Mouse (Mus musculus): ENCODE data around the gene Tfap2e.

Tfap2e gene

DNA sequence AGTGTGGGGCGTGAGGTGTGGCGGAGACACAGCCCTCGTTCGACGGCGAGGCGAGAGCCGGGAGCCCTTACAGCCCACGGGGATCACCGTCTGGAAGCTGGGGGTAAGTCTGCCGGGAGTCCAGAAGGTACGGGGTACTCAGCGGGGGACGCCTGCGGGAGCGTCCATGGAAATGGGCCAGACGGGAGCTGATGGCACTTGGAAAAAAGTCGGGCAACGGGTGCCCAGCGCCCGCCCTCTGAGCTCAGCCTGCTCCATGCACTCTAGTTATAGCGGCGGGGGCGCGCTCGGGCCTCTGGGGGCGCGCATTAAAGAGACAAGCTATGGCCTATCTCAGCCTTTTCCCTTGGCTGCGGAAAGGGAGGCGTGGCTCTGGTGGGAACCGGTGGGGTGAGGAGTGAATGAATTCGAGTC lies at the start of gene Tfap2e:
Tfap2e (minus strand) TSS at position 240 of the 414 bp plus-strand sequence.
- no peak for DNase-seq (ENCODE audit: low read depth, low spot score)

DNA sequence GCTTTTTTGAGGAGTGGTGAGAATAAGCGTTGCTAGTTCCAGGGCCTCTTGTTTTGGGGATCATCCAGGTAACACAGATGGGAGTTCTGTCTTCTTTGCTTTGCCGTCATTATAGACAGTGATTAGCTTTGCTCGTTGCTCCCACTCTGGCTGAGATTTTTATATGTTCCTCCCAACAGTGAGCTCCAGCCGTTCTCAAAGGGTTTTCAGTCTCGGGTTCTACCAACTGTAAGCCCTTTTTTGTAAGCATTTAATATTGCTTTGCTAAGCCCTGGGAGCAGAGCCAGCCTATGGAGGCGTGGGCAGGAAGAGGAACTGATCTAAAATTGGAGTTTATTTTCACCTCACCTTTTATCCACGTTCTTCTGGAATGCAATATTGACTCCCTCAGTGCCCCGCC lies 47.0 kb upstream of the Tfap2e start:
- DNase-seq (ENCODE audit: low read depth, low spot score), result no peak

DNA sequence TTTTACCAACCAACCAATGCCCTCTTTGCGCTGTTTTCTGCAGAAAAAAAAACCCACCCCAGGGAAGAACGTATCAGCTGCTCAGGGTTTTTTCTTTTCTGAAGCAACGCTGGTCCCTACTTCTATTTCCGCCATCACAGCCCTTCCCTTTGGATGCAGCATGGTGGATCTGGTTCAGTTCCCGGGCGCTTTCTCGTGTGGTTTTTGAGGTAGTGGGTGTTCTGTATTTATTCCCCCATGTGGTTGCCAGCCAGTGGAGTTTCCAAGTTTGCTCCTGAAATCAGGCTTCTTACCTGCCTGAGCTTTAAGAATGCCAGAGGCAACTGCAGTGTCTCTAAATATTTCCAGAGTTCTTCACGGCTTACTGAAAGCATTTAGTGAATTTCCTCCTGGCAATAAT lies 46.5 kb upstream of the Tfap2e start:
- no peak for DNase-seq (ENCODE audit: low read depth, low spot score)

DNA sequence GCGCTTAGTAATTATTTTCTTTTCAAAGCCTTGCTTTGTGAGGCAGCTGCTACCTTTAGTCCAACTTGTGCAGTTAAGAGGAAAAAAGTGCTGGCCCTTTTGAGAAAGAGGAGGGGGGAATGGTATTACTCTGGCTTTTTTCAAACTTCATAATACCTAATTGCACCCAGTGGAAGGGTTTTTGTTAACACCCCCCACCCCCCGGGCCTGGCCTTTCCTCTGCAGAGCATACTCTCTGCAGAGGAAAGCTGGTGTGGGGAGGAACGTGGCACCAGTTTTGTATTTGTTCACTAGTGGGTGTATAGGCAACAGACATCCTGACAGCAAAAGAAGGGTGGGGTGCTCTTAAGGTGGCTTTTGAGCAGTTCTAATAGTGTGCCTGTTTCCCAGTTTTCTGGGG lies 45.8 kb upstream of the Tfap2e start:
- DNase-seq (ENCODE audit: low read depth, low spot score), result no peak

DNA sequence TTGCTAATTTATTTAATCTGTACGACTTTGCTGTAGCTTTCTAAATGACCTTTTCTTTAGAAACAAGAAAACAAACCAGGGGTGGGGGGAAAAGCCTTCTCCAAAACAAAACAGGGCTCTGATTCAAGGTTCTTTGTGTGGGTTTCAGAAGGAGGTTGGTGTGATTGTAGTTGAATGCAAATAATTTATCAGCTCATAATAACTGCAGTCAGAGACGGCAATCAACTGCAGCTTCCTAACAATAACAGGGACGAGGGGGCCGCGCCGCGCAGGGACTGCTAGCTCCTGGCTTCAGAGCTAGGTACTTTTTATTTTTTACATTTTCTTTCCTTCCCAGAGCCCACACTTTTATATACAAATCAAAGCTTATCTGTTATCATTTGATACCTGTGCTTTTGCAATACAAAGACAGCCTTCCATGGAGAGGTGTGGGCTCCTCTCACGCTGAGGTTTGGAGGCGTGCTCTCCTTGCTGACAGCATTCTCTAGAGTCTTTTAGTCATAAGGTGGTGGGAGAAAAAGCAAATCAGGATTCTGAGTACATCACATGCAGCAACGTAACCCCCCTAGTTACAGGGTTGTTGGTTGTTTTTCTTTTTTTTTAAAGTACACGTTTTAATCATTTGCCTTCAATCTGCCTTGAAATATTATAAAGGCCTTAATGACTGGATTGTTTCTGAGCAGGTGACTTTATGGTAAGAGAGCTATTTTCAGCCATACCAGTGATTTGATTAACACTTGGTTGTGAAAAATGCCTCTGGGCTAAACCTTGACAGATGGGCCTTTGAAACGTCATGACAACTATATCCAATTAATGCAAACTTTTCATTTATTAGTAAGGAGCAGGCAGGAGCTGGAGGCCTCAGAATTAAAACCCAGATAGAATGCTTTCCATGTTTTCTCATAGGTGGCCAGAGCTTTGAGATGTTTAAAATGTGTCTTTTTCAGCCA lies 44.1 kb upstream of the Tfap2e start:
- DNase-seq (ENCODE audit: low read depth, low spot score), result no peak

DNA sequence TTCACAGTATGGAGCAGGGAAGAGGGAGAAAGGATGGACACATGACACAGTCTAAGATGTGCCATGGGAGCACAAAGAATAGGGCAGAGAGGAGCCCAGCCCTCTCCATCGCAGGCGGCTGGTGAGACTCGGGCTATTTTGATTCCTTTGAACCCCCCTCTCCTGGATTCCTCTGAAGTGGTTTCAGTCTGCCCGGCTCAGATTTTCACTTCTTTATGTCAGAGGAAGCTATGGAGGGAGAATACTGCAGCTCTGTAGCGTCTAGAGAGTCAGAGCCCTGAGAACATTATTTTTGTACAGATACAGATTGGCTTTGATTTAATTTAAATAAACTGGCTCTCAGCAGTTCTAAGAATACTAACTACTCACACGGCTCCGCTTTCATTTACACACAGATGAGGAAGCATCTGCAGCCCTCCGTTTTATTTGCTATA lies 43.1 kb upstream of the Tfap2e start:
- no peak for DNase-seq (ENCODE audit: low read depth, low spot score)

DNA sequence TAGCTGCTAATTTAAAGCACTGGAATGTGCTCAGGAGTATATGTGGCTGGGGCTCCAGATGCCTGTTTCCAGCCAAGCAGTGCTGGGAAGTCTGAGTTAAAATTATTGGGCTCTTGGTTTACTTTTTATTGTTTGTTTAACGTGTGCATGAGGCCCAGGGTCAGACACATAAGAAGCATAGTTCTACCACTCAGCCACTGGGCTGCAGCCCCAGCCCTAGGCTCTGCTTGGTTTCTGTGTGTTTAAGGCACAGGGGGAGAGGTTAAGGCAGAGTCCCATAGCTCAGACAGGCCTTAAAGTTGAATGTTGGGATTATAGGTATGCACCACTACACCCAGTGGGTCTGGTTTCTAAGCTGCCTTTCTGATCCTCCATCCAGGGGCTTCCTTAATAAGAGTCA lies 39.1 kb upstream of the Tfap2e start:
- no peak for DNase-seq (ENCODE audit: low read depth, low spot score)

DNA sequence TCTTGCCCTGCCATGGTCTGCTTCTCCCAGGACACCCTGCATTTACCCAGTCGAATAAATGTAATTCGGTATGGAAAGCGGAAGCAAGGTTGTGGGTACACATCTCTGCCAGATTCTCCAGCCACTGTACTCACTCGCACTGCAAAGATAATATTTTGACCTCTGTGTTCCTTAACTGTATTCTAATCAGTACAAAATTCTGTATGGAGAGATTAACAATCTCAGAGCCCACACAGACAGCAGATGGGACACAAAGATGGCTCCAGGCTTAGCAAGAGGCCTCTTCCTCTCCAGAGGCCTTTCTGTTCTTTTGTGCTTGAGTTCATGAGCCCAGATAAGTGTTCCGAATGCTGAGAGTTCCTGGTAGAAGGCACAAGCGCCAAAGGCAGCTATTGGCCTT lies 37.8 kb upstream of the Tfap2e start:
- DNase-seq (ENCODE audit: low read depth, low spot score), result no peak

DNA sequence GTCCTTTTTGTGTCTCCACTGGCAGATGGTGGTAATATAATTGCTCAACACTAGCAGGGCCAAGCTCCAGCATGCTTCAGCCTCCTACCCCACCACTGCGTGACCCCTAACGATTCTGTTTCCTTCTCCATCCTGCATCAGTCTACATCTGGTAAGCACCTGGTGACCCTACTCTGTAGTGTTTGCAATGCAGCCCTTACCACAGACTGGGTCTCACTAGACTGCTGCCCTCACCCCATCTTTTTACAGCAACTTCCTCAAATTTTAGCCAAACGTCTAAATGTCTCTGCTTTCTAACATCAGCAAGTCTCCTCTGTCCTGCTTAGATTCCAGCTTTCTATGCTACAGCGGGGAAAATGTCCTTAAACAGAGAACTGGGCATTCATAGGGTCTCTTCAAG lies 34.8 kb upstream of the Tfap2e start:
- no peak for DNase-seq (ENCODE audit: low read depth, low spot score)

DNA sequence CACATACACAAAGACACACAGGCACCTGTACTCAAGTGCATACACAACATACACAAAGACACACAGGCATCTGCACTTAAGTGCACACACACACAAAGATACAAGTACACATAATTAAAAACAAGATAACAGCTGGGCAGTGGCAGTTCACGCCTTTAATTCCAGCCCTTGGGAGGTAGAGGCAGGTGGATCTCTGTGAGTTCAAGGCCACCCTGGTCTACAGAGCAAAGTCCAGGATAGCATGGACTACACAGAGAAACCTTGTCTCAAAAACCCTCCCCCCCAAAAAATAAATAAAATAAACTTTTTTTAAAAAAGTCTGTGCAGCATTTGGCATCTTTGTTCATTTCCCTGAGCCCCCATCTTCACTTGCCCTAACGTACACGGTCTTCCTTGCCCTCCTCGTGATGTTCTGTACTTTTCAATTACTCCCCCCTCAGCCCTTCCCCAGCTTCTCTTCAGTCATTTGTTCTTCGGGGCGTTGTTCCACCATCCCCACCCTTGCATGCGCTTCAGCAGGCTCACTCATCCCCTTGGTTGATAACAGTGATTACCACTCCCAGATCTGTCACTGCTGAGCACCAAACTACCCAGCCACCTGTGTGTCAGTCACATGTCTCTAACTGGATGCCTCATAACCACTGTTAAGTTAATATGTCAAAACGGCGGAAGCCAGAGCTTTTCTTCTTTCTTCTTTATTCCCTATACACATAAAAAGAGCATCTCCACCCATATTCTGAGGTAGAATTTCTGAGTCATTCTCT lies 33.9 kb upstream of the Tfap2e start:
- no peak for DNase-seq (ENCODE audit: low read depth, low spot score)

DNA sequence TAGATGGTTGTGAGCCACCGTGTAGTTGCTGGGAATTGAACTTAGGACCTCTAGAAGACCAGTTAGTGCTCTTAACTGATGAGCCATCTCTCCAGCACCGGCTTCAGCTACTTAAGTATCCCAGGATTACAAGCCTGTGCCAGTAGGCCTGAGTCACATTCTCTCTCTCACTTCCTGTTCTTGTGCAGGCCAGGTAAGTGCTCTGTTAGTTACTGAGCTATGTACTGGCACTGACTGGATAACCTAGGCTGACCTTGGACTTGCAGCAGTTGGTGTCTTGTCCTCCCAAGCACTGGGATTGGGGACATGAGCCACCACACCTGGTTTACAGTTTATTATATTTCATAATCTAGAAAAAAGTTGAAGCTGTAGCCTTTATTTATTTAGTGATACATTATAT lies 27.4 kb upstream of the Tfap2e start:
- no peak for DNase-seq (ENCODE audit: low read depth, low spot score)

DNA sequence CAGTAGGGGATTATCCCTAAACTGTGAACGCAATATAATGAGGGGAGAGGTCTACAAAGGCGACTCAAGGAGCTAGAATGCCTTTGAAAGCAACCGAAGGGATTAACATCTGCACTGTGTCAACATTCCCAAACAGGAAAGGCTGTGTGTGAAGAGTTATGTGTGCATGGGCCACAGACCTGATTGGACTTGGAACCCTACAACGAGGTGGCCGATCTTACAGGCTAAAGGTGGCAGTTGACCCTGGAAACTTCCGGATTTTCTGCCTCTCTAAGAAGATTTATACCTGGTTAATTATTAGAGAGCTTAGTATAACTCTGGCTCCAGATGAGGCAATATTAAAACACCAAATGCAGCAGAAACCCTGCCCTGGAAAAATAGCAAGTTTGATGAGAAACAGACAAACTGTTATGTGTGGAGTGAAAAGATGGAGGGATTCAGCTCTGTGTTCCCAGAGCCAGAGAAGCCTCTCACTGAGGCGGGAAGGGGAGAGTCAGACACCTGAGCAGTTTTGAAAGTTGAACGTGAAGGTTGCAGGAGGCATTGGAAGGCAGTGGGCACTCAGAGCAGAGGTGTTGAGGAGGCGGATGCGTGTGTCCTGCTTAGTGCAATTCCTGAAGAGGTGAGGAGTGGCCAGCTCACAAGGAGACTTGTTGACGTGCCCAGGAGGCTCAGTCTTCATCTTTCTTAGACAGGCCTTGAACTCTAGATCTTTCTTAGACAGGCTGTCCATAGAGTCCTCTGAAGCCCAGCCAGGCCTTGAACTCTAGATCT lies 26.7 kb upstream of the Tfap2e start:
- no peak for DNase-seq (ENCODE audit: low read depth, low spot score)

DNA sequence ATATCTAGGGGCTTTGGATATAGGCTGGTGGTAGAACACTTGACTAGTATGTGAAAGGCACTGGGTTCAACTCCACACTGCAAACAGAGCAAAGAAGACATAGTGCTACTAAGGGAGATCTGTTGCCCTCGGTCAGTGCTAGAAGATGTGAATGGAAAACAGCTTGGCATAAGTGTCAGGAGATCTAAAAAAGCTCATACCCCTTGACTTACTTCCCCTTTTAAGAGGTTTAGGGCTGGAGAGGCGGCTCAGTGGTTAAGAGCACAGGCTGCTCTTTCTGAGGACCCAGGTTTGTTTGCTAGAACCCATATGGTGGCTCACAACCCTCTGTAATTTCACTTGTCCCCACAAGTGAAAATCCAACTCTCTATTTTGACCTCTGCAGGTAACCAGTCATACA lies 23.4 kb upstream of the Tfap2e start:
- DNase-seq (ENCODE audit: low read depth, low spot score), result no peak

DNA sequence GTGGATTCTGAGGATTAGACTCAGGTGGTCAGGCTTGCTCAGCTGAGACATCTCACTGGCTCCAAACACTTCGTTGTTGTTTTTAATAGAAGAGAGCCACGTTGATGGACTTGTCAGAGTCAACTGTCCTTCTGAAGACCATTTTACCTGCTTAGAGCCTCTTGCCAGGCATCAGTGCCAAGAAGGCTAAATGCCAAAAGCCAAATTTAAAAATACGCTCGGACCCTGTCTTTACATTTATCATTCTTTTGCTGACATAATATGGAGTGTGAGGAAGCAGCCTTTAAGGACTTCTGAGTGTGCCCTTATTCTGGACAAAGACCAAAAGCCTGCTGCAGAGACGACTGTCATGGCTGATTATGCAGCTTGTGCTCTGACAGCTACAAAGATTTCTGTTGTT lies 22.3 kb upstream of the Tfap2e start:
- DNase-seq (ENCODE audit: low read depth, low spot score), result no peak

DNA sequence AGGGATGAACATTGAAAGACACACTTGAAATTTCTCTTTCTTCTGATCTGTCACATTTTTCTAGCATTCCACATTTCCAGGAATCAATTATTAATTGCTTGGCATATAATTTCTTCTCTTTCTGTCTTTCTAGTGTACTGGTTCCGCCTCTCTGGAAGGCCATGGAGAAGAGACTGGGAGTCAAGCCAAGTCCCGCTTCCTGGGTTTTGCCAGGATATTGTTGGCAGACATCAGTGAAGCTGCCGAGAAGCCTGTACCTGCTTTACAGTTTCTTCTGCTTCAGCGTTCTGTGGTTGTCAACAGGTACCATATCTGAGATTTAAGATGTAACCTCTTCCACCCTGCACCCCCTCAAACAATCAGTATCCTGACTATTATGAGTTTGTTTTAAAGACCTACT lies 20.7 kb upstream of the Tfap2e start:
- DNase-seq (ENCODE audit: low read depth, low spot score), result no peak

DNA sequence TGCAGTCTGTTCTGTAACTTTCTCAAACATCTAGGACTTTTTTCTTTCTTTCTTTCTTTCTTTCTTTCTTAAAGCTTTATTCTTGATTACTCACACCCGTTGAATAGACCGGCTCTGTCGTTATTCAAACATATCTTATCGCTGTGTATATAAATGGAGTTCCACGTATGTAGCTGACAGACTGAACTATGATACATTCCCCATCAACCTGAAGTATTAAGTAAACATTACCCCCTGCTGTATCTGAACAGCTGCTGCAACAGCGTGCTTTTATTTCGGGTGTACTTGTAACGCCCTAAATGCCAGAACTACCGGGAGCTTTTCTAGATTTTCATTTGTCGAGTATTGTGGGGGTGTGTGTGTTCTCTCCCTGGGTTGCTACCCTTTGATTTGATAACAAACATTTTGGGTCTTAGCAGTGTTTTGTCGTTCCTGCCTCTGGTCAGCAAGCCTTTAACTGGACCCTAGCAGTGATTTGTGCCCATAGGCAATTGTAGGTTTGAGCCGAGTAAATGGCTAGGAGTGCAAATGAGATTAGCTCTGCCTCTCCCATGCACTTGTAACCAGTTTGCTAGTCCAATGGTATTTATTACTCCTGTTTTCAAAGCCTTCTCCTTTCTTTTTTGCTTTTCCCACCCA lies 18.8 kb upstream of the Tfap2e start:
- no peak for DNase-seq (ENCODE audit: low read depth, low spot score)

DNA sequence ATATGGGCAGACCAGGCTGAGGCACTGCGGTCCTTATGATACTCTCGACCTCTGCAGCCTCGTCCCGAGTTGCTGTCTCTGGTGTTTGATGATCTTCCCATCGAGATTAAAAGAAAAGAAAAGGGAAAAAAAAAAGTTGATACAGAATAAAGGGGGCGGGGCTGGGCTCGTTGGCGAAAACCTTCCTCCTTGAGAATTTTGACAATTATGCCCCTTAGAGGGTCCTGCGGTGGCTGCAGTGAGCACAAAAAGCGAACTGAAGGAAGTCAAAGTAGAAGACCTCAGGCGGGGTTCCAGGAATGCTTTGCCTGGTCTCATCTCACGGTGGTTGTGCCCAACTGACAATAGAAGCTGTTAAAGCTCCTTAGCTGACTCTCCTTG lies 18.2 kb upstream of the Tfap2e start:
- no peak for DNase-seq (ENCODE audit: low read depth, low spot score)

DNA sequence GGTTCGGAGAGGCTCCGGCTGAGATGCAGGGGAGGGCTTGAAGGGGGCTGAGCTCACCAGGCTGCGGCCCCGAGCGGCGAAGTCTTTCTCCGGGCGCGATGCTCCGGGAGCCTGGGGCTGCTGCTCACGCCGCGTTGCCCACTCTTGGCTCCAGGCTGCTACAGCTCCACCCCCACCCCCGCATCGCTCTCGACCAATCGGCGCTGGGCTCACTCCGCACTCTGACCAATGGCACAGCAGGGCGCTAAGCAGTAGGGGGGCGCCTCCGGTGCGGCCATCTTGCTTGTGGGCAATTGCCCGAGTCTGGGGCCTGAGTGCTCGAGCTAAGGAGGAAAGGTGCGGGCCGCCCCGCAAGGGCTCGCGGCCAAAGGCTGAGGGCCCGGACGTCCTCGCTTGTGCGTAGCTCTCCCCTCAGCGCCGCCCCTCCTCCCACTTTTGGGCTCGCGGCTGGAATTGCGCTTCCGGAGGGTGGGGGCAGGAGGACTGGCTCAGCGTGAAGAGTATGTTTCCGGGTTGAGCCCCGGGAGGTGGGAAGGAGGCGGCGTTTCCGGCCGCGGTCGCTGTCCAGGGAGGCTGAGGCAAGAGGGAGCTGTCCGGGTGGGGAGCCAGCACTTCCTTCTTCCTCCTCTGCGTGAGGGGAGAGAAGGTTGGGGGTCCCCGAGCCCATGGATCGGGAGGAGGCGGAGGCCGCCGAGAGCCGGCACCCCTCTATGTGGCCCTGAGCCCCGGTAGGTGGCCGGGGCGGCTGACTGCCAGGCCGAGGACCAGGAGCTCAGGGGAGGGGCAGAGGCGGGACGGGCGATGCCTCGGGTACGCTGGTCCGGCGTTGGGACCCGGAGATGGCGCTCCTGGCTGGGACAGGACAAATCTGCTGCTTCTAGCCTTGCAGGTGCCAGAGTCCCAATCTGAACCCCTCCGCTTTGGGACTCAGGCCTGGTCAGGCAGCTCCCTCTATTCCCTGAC lies 17.5 kb upstream of the Tfap2e start, which contains the start of the genes Ncdn and AU040320:
Ncdn (minus strand) TSS at position 171 of the 963 bp plus-strand sequence.
AU040320 (plus strand) TSS at position 277 of the 963 bp plus-strand sequence.
- DNase-seq (ENCODE audit: low read depth, low spot score), result peak; percentile 97

DNA sequence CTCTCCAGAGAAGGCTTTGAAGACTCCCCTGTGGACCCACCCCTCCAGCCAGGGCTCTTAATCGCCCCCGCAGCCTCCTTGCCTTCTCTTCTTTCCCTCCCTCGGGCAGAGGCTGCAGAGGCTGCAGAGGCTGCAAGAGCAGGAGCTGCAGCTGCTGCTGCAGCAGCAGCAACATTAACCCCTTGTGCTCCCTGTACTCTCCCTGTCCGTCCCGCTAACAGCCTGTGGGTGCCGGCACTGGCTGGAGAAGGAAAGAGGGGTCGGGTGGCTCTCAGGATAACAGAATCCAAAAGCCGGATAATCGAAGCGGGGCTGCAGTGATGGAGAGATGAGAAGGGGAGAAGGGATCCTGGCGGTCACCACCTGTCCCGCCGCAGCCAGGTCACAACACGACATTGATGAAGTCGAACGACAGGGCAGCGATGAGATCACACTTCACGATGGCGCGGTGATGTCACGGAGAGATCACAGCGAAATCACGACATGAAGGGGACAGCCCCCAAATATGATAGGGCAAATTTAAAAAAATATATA lies 16.6 kb upstream of the Tfap2e start:
- no peak for DNase-seq (ENCODE audit: low read depth, low spot score)

All from CD4-positive helper T cell, adult 2 months (primary cell).